Mouse (Mus musculus) stomach, postnatal 0 days (tissue): ENCODE results near the gene Zar1. TPM values are rescaled to one million over a fixed set of nuclear protein-coding genes. Genes with fewer than 3 reads are reported as not detected.
"Not testable (repeated sequence)": the region's sequence is repeated elsewhere in the genome, so short reads cannot be mapped to it uniquely, and the experiment has no call there.

Source experiments
- ATAC-seq: fragments of 200-750 bp; cut with Nextera tagmentation; 2 replicates; pipeline ENCODE4 v1.8.0; 2017; ENCODE audit not compliant: low FRiP score, low TSS enrichment
- DNase-seq: peaks from one replicate; pipeline ENCODE4 v3.0.0-alpha.2; 2016; ENCODE audit warnings: low spot score
- H3K27ac ChIP-seq: fragments of 300-500 bp; sonication (generic); replicated peaks from 2 replicates; pipeline ENCODE4 v1.5.1; 2014; ENCODE audit warnings: mild to moderate bottlenecking, control low read depth
- H3K27me3 ChIP-seq: fragments of 300-500 bp; sonication (generic); 2 replicates; pipeline ENCODE4 v1.6.1; 2014; ENCODE audit warnings: low read length; ENCODE audit not compliant: control insufficient read depth, insufficient read depth
- H3K36me3 ChIP-seq: fragments of 300-500 bp; sonication (generic); 2 replicates; pipeline ENCODE4 v1.6.1; 2014; ENCODE audit warnings: low read length, mixed read lengths; ENCODE audit not compliant: control insufficient read depth, insufficient read depth
- H3K4me1 ChIP-seq: fragments of 300-500 bp; sonication (generic); replicated peaks from 2 replicates; pipeline ENCODE4 v1.6.1; 2014; ENCODE audit warnings: antibody characterized with exemption; ENCODE audit not compliant: control insufficient read depth, insufficient read depth
- H3K4me2 ChIP-seq: fragments of 300-500 bp; sonication (generic); replicated peaks from 2 replicates; pipeline ENCODE4 v1.6.1; 2014; ENCODE audit warnings: low read depth, mild to moderate bottlenecking, control low read depth, moderate library complexity
- H3K4me3 ChIP-seq: fragments of 300-500 bp; sonication (generic); 2 replicates; pipeline ENCODE4 v1.5.1; 2014; ENCODE audit warnings: low read depth, low read length, control low read depth
- H3K9ac ChIP-seq: fragments of 300-500 bp; sonication (generic); 2 replicates; pipeline ENCODE4 v1.6.1; 2014; ENCODE audit warnings: mild to moderate bottlenecking, low read length, control low read depth, mixed read lengths
- H3K9me3 ChIP-seq: fragments of 300-500 bp; sonication (generic); 2 replicates; pipeline ENCODE4 v1.6.1; 2016; ENCODE audit warnings: low read length; ENCODE audit not compliant: control insufficient read depth
- CTCF ChIP-seq: IDR thresholded peaks from 2 replicates; pipeline ENCODE4 v1.5.1; 2016; ENCODE audit warnings: antibody characterized with exemption, low read depth, mild to moderate bottlenecking, moderate library complexity
- EP300 ChIP-seq: optimal IDR thresholded peaks from 2 replicates; pipeline ENCODE3; 2016; ENCODE audit warnings: antibody characterized with exemption
- WGBS: fragments of 180-500 bp; shearing (Covaris S2); extraction: QIAGEN DNeasy Blood & Tissue Kit; methylation state at CpG from one replicate; pipeline ENCODE4 v1.1.7; 2014; 5-methylcytosine and 5-hydroxymethylcytosine counted together
- polyA plus RNA-seq: library from polyadenylated mRNA; unstranded; fragments of >200 nt; fragmentation: Nextera tagmentation; extraction: Ambion mirVana; gene quantifications from 2 replicates; pipeline ENCODE4 v1.2.1, GENCODE M21; 2015

Zar1 gene
- polyA plus RNA-seq = 0.15 TPM in 1 of 2 replicates, not detected in the other

DNA sequence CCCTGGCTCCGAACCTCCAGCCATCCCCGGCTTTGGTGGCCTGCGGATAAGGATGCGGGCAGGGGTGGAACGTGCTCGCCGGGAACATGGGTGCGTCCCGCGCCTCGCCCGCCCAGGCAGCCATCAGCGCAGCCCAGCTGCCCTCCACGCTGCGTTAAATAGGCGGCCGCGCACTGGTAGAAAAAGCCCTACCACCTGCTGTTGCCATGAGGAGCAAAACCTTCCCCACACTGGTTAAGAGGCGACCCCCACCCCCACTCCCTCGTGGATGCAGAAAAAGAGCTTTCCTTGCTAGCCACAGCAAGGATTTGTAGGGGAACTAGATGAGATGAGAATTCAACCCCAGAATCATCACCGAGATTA, at the start of gene Zar1:
Gene Zar1 (minus strand): TSS at position 285 of the 363 bp plus-strand sequence.
- WGBS = 16% methylated on average over 17 of the region's 21 CpGs

DNA sequence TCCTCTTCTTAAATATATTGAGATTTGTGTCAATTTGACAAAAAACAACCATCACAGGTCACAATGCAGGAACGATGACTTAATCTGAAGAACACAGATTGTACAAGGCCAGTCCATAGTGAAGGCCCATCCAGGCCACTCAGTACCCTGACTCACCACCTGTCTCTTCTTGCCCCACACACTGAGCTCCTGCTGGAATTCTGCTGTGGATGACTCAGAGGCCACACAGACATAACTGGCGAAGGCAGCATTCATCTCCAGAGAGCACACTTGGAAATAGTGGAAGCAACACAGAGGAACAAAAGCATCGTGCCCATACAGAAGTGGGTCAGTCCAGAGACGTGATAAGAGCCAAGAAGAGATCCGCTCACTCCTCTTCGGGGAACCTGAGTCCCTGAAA, 49.0 kb upstream of the Zar1 start:
- no peak overlapping the region for H3K27ac ChIP-seq
- 89% methylated on average over 6 of the region's 6 CpGs for WGBS
- DNase-seq (no peak), ATAC-seq (no peak)
- H3K4me1 ChIP-seq = no peaks in the 10 kb centered on the region
- no peaks in the 10 kb centered on the region for H3K36me3 ChIP-seq
- no peaks in the 10 kb centered on the region for H3K27me3 ChIP-seq
- no peak overlapping the region for H3K4me3 ChIP-seq
- H3K4me2 ChIP-seq = no peak overlapping the region
- no peaks in the 10 kb centered on the region for H3K9me3 ChIP-seq
- TF ChIP-seq EP300 = no peak
- TF ChIP-seq CTCF = no peak
- no peak overlapping the region for H3K9ac ChIP-seq

More for the DNA sequence above, at the start of gene Zar1:
- ATAC-seq = peak; percentile 26; the same call in 1 of the 2 replicates
- Histone ChIP-seq H3K4me2 (peak within 1 kb of the TSS; percentile 65), H3K4me3 (peak within 1 kb of the TSS; percentile 38)
- H3K27ac ChIP-seq, H3K36me3 ChIP-seq, DNase-seq, H3K27me3 ChIP-seq, H3K9me3 ChIP-seq, H3K9ac ChIP-seq, H3K4me1 ChIP-seq: not testable (repeated sequence)

DNA sequence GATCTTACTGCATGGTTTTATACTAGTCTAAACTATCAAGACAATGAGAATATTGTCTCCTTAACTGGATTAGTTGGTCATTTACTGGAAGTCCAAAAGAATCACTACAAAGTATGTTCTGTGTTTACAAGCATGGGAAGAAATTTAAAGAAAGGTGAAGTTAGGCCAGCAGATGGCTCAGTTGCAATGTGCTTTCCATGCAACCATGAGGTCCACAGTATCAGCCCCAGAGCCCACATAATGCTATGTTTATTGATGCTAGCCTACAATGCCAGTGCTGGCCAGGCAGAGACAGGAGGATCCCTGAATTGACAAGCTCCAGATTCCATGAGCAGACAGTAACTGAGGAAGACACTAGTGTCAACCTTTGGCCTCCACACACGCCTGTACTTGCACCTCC, 40.0 kb upstream of the Zar1 start:
- Histone ChIP-seq H3K9ac (no peak overlapping the region), H3K4me1 (no peaks in the 10 kb centered on the region), H3K27me3 (no peaks in the 10 kb centered on the region), H3K36me3 (no peaks in the 10 kb centered on the region), H3K9me3 (no peaks in the 10 kb centered on the region), H3K4me2 (no peak overlapping the region), H3K4me3 (no peak overlapping the region), H3K27ac (no peak overlapping the region)
- 88% methylated on average over 1 of the region's 1 CpGs for WGBS
- DNase-seq (no peak), ATAC-seq (no peak)
- TF ChIP-seq EP300 (no peak), CTCF (peak; percentile 33)

DNA sequence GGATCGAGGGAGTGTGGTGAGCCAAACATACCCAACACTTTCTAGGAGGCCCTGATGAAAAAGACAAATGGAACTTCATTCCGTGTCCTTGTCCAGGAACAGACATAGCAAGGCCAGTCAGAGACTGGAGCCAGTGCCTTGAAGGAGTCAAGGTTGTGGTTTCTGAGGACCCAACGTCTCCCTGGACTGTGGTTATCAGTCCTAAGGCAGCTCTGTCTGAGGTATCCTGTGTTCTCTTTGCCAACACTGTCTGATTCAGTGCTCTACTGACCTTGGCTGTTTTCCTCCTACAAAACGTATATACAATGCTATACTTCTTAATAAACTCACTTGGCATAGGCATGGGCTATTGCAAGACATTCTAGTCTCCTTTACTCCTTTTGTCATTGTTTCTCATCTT, 36.4 kb upstream of the Zar1 start:
- no peak for DNase-seq
- Histone ChIP-seq H3K4me2 (no peak overlapping the region), H3K4me3 (no peak overlapping the region), H3K9me3 (no peaks in the 10 kb centered on the region), H3K36me3 (no peaks in the 10 kb centered on the region), H3K27me3 (no peaks in the 10 kb centered on the region), H3K4me1 (no peaks in the 10 kb centered on the region), H3K9ac (no peak overlapping the region), H3K27ac (no peak overlapping the region)
- 79% methylated on average over 4 of the region's 4 CpGs for WGBS
- no peak for ATAC-seq
- TF ChIP-seq EP300 (no peak), CTCF (no peak)

DNA sequence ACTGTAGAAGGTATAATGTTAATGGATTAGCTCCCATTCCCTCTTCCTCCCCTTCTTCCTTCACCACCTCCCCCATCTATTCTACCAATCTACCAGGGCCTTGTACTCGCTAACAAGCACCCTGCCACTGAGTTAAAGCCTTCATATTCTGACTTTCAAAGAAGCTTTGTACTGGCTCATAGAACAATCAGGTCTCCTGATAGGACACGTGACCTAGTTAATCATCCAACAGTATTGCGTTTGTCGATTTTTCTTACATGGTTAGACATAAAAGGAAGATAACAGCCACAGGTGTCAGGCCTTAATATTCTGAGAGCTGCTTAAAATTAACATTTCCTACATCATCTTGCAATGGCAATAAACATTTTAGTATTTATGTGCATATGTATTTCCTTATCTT, 22.1 kb upstream of the Zar1 start:
- no peak overlapping the region for H3K4me2 ChIP-seq
- H3K36me3 ChIP-seq = no peaks in the 10 kb centered on the region
- no peak overlapping the region for H3K9ac ChIP-seq
- TF ChIP-seq CTCF = no peak
- TF ChIP-seq EP300 = no peak
- no peak overlapping the region for H3K27ac ChIP-seq
- H3K9me3 ChIP-seq = no peaks in the 10 kb centered on the region
- DNase-seq = no peak
- no peak for ATAC-seq
- whole genome bisulfite sequencing = 63% methylated on average over 4 of the region's 4 CpGs
- no peak overlapping the region for H3K4me3 ChIP-seq
- H3K4me1 ChIP-seq = no peaks in the 10 kb centered on the region
- H3K27me3 ChIP-seq = no peaks in the 10 kb centered on the region

DNA sequence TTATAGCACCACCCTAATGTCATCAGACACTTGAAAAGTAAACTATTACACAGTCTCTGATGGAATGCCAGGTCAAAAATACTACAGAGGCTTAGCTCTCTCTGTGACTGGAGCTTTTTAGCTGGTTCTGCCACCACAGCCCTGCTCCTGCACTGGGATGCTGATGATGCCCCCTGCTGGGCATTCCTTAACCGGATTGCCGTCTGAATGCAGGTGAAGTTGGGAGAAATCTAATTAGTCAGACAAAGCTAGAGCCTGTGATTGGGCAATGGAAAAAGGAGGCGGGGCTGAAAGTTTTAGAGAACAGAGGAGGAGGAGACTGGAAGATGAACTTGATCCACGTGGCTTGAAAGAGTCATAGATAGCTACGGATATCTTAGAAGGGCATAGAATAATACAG, 20.0 kb upstream of the Zar1 start:
- Histone ChIP-seq H3K27me3 (no peaks in the 10 kb centered on the region), H3K9ac (no peak overlapping the region), H3K4me1 (no peaks in the 10 kb centered on the region), H3K4me3 (no peak overlapping the region), H3K27ac (no peak overlapping the region), H3K36me3 (no peaks in the 10 kb centered on the region), H3K9me3 (no peaks in the 10 kb centered on the region), H3K4me2 (no peak overlapping the region)
- no peak for TF ChIP-seq EP300
- peak; percentile 78 for TF ChIP-seq CTCF
- ATAC-seq = peak; percentile 82
- WGBS = 12% methylated on average over 5 of the region's 5 CpGs
- DNase-seq = peak; percentile 73
